Mouse (Mus musculus): ENCODE results near the gene Fam20a. TPM values are rescaled to one million over a fixed set of nuclear protein-coding genes. Genes with fewer than 3 reads are reported as not detected.

Gene Fam20a
- polyA plus RNA-seq, 1 experiment from 2014 or later, result 12.5 TPM

DNA sequence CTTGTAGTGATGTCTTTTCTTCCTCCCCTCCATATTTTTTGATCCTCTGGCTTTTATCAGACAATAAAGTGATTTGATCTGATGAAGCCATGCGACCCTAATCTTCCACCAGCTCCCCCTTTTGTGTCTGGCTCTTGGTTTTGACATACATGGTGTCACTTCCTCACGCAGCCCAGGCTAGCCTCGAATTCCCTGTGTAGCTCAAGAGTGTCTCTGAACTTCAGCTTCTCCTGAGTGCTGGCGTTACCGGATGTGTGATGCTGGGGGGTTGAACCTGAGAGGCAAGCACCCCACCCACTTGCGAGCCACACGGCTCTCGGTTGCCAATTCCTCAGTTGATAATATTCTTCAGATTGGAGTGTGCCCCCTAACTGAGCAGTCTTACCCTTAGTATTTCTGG lies 49.7 kb downstream of the Fam20a start:
- Histone ChIP-seq H3K4me2 (replicated peaks; ENCODE audit: low read depth, low read length) (no peak overlapping the region), H3K27ac (ENCODE audit: low read length) (no peak overlapping the region), H3K9ac (replicated peaks; ENCODE audit: low read depth) (no peak overlapping the region), H3K9me3 (ENCODE audit: low read length) (no peaks in the 10 kb centered on the region), H3K4me1 (ENCODE audit: insufficient read depth, low read depth, low read length) (no peaks in the 10 kb centered on the region), H3K36me3 (ENCODE audit: insufficient read depth, low read length) (peaks cover 14% of the 10 kb centered on the region), H3K27me3 (replicated peaks; ENCODE audit: insufficient read depth, low read length) (no peaks in the 10 kb centered on the region), H3K4me3 (ENCODE audit: low read depth, low read length) (no peak overlapping the region)
- DNase-seq (ENCODE audit: low spot score) (no peak), ATAC-seq (no peak)
- WGBS, result 78% methylated on average over 8 of the region's 8 CpGs
- TF ChIP-seq EP300 (IDR thresholded peaks at IDR 0.05), result no peak
- no peak for TF ChIP-seq CTCF (IDR thresholded peaks at IDR 0.05)

DNA sequence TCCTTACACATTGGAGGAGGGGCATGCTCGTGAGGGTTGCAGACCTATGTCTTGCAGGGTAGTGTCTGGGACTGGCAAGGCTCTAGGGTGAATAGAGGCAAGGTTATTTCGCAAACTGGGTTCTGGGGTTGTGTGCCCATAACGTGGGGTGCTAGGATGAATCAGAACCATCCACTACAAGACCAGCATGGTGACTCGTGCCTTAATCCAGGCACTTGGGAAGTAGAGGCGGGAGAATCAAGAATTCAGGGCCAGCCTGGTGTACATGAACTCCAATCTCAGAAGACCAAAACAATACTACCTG lies 50.1 kb downstream of the Fam20a start:
- 81% methylated on average over 5 of the region's 5 CpGs for WGBS
- no peaks in the 10 kb centered on the region for H3K9me3 ChIP-seq (ENCODE audit: low read length)
- peaks cover 18% of the 10 kb centered on the region for H3K36me3 ChIP-seq (ENCODE audit: insufficient read depth, low read length)
- no peaks in the 10 kb centered on the region for H3K4me1 ChIP-seq (ENCODE audit: insufficient read depth, low read depth, low read length)
- peak overlapping the region; percentile 78 for H3K27ac ChIP-seq (ENCODE audit: low read length)
- no peak; the same call in 1 of the 2 replicates for ATAC-seq
- TF ChIP-seq EP300 (IDR thresholded peaks at IDR 0.05), result no peak
- no peak for TF ChIP-seq CTCF (IDR thresholded peaks at IDR 0.05)
- H3K4me2 ChIP-seq (replicated peaks; ENCODE audit: low read depth, low read length), result no peak overlapping the region
- no peak overlapping the region for H3K9ac ChIP-seq (replicated peaks; ENCODE audit: low read depth)
- no peak for DNase-seq (ENCODE audit: low spot score)
- H3K4me3 ChIP-seq (ENCODE audit: low read depth, low read length), result no peak overlapping the region
- no peaks in the 10 kb centered on the region for H3K27me3 ChIP-seq (replicated peaks; ENCODE audit: insufficient read depth, low read length)

DNA sequence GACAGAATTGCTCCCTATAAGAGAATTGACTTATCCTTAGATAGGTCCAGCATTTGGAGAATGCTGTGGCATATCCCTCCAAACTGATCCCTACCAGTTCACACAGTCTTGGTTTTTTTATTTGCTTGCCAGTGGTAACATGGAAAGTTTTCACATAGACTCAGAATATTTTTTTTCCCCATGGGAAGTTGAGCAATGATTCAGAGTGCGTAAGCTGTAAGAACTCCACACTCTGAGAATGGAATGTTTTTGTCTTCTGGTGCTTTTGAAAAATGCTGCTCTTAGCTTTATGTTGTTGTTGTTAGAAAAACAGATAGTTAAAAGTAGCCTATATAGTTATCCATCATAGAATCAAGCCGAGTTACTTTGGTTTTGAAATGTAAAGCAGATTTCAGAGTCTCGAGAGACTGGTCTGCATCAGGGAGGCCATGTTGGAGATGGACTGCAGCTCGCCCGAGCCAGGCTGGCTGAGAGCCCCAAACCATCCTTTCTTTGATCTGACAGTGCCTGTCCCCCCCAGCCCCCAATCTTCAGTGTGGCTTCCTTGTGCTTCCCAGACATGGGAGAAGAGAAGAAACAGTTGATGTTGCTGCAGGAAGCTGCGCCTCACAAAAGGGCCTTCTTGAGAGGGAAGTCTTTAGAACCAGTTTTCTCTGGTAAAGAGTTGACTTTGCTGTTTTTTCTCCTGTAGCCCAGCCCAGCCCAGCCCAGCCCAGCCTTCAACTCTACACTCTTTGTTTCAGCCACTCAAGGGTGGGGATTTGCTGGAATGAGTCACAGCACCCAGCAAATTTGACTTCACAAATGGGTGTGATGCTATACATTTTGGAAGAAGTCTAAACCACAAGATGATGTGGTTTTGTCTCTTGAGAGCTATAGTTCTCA lies 50.7 kb downstream of the Fam20a start:
- 58% methylated on average over 6 of the region's 6 CpGs for WGBS
- no peaks in the 10 kb centered on the region for H3K4me1 ChIP-seq (ENCODE audit: insufficient read depth, low read depth, low read length)
- peak overlapping the region; percentile 78 for H3K27ac ChIP-seq (ENCODE audit: low read length)
- H3K4me3 ChIP-seq (ENCODE audit: low read depth, low read length), result no peak overlapping the region
- H3K4me2 ChIP-seq (replicated peaks; ENCODE audit: low read depth, low read length), result no peak overlapping the region
- no peak for TF ChIP-seq CTCF (IDR thresholded peaks at IDR 0.05)
- peak; percentile 49; the same call in 1 of the 2 replicates for TF ChIP-seq EP300 (IDR thresholded peaks at IDR 0.05)
- no peaks in the 10 kb centered on the region for H3K9me3 ChIP-seq (ENCODE audit: low read length)
- no peaks in the 10 kb centered on the region for H3K27me3 ChIP-seq (replicated peaks; ENCODE audit: insufficient read depth, low read length)
- peak; percentile 46 for ATAC-seq
- DNase-seq (ENCODE audit: low spot score), result peak; percentile 84
- H3K9ac ChIP-seq (replicated peaks; ENCODE audit: low read depth), result no peak overlapping the region
- H3K36me3 ChIP-seq (ENCODE audit: insufficient read depth, low read length), result peaks cover 24% of the 10 kb centered on the region

DNA sequence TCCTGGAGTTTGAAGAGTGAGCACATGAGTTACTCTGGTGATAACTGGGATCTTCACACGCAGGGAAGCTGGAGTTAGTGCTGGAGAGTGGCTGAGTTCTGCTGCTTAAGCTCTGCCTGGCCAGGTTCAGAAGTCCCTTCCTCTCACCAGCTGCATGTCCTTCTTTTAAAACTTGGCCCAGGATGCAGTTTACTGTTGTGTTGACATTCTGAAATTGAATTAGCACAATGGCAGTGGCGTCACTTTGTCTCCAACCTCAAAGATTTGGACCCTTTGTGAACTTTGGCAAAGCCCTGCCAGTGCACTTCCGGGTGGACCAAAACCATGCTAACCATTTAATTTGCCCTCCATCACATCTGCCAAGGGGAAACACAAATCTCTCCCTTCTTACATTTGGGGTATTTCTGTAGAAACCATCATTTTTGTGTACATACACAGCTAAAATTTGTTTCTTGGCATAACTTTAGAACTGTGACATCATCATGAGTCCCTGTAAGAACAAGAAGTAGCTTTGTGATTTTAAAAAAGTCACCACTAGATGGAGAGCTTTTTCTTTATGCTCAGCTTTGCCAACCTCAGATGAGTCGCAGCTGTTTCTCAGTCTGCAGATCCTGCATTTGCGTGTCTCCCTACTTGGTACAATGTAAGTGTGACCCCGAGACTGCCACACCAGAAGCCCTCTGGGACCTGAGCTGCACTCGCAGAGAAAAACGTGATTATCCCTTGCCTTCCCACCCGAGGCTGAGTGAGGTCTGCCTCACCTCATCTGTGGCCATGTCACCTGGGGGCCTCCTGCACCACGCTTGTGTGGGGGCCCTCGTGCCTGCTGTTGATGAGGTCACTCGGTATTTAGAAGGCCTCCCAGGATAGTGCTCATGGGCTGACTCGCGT lies 51.8 kb downstream of the Fam20a start:
- Histone ChIP-seq H3K27me3 (replicated peaks; ENCODE audit: insufficient read depth, low read length) (no peaks in the 10 kb centered on the region), H3K4me2 (replicated peaks; ENCODE audit: low read depth, low read length) (no peak overlapping the region), H3K4me3 (ENCODE audit: low read depth, low read length) (no peak overlapping the region), H3K4me1 (ENCODE audit: insufficient read depth, low read depth, low read length) (no peaks in the 10 kb centered on the region), H3K9me3 (ENCODE audit: low read length) (no peaks in the 10 kb centered on the region), H3K9ac (replicated peaks; ENCODE audit: low read depth) (no peak overlapping the region), H3K36me3 (ENCODE audit: insufficient read depth, low read length) (peaks cover 30% of the 10 kb centered on the region), H3K27ac (ENCODE audit: low read length) (peak overlapping the region; percentile 69)
- DNase-seq (ENCODE audit: low spot score) (peak; percentile 93), ATAC-seq (peak; percentile 66)
- WGBS, result 49% methylated on average over 14 of the region's 14 CpGs
- TF ChIP-seq CTCF (IDR thresholded peaks at IDR 0.05), result peak; percentile 73
- peak; percentile 70 for TF ChIP-seq EP300 (IDR thresholded peaks at IDR 0.05)

DNA sequence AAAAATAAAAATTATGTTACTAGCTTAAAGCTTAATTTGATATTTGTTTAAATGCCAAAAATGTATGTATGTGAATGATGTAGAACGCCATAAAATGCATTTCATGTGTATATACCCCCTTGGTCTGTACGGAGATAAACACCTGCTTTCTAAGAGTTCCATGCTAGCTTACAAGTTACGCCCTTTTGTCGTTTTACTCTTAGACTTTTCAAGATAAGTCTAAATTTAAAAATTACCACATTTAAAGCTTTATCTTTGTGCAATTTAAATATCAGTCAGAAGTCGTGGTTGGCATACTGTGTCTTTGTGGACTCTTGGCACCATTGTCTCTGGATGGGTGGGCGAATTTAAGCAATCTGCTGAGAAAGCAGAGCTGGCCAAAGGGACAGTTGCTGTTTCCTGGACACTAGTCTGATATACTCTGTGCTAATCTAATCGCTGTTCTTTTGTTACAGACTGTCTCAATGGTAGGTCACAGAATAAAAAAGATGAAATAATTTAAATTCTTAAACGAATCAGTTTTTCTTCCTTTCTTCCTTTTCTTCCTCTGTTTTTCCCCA lies 52.9 kb downstream of the Fam20a start:
- Histone ChIP-seq H3K4me1 (ENCODE audit: insufficient read depth, low read depth, low read length) (no peaks in the 10 kb centered on the region), H3K4me2 (replicated peaks; ENCODE audit: low read depth, low read length) (no peak overlapping the region), H3K27me3 (replicated peaks; ENCODE audit: insufficient read depth, low read length) (no peaks in the 10 kb centered on the region), H3K9ac (replicated peaks; ENCODE audit: low read depth) (no peak overlapping the region), H3K36me3 (ENCODE audit: insufficient read depth, low read length) (peaks cover 30% of the 10 kb centered on the region), H3K4me3 (ENCODE audit: low read depth, low read length) (no peak overlapping the region), H3K9me3 (ENCODE audit: low read length) (no peaks in the 10 kb centered on the region), H3K27ac (ENCODE audit: low read length) (no peak overlapping the region)
- no peak for ATAC-seq
- WGBS, result 85% methylated on average over 8 of the region's 8 CpGs
- no peak for TF ChIP-seq CTCF (IDR thresholded peaks at IDR 0.05)
- no peak for TF ChIP-seq EP300 (IDR thresholded peaks at IDR 0.05)
- DNase-seq (ENCODE audit: low spot score), result no peak

DNA sequence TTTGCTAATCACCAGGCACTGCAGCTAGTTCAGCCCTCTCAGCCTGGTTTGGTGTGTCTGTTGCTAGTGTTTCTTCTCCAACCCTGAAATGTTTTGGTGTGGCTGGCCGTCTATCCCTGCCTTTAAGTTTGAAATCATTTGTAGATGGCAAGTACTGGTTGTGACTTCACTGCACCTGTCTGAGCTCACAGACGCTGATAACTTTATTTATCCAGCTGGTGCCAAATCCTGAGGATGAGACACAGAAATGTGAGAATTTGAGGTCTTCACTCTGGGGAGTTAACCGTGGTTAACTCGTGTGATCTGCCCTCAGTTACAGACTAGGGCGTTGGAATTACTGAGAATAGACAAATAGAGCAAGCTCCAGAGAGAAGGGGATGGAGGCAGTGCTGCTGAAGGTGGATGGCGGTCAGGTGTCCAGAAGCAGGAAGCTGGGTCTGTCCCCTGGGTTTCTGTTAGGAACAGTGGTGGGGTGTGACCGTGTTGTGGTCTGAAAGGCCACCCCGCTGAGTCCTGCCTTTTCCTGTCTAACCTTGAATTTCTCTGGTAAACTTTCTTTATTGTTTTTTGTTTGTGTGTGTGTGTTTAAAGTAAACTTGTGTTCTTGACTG lies 53.9 kb downstream of the Fam20a start:
- Histone ChIP-seq H3K9ac (replicated peaks; ENCODE audit: low read depth) (no peak overlapping the region), H3K27ac (ENCODE audit: low read length) (no peak overlapping the region), H3K4me3 (ENCODE audit: low read depth, low read length) (no peak overlapping the region), H3K27me3 (replicated peaks; ENCODE audit: insufficient read depth, low read length) (no peaks in the 10 kb centered on the region), H3K4me2 (replicated peaks; ENCODE audit: low read depth, low read length) (no peak overlapping the region), H3K4me1 (ENCODE audit: insufficient read depth, low read depth, low read length) (no peaks in the 10 kb centered on the region), H3K9me3 (ENCODE audit: low read length) (no peaks in the 10 kb centered on the region), H3K36me3 (ENCODE audit: insufficient read depth, low read length) (peaks cover 35% of the 10 kb centered on the region)
- no peak for TF ChIP-seq CTCF (IDR thresholded peaks at IDR 0.05)
- DNase-seq (ENCODE audit: low spot score) (no peak), ATAC-seq (no peak)
- 75% methylated on average over 8 of the region's 8 CpGs for whole genome bisulfite sequencing
